Comparison of ENCODE assay signal across 20 mouse cellular contexts in the genomic region with DNA sequence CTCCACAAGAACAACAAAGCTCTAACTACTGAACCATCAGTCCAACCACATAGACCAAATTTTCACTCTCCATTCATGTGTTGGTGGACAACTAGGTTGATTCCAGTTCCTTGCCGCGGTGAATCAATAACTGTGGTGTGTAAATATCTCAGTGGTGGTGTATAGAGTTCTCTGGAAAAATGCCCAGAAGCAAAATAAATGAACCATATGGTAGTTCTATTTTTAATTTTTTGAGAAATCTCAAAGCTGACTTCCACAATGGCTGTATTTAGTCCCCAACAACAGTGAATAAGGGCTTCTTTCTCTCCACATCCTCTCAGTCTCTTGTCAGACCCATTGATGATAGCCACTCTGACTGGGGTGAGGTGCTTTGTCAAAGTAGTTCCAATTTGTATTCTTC.
"Had no signal": no experiment of that assay in that cellular context is flagged by ENCODE, and none has a peak within 500 bp of the region (broad histone marks: within the 10 kb centered on the region; RNA-seq: fewer than 3 reads in every experiment).

No protein-coding gene starts in this region.

- ATAC-seq: midbrain, embryonic 15.5 days had no signal

- H3K4me3 ChIP-seq: left cerebral cortex, adult 2 months; liver, embryonic 13.5 days; midbrain, embryonic 12.5 days; midbrain, embryonic 15.5 days; neural tube, embryonic 12.5 days; neural tube, embryonic 15.5 days had no signal

- DNase-seq: kidney, adult 11 months; kidney, postnatal 14 days; kidney, postnatal 4 days; layer of hippocampus, postnatal 36 days; liver, embryonic 13.5 days; lung, adult 2 months; lung, postnatal 10 days; right cerebral cortex, adult 18-20 months; right cerebral cortex, postnatal 14 days; right cerebral cortex, postnatal 4 days; thymus, adult 2 months; thymus, postnatal 14 days; thymus, postnatal 4 days had no signal

- H3K27ac ChIP-seq: left cerebral cortex, adult 2 months; liver, embryonic 13.5 days; macrophage; midbrain, embryonic 12.5 days; midbrain, embryonic 15.5 days; neural tube, embryonic 12.5 days; neural tube, embryonic 15.5 days; stomach, postnatal 0 days had no signal
